Mouse (Mus musculus) right cerebral cortex, postnatal 25 days (tissue): ENCODE data around the gene Olfr1118.
"Not testable (repeated sequence)": the region's sequence is repeated elsewhere in the genome, so short reads cannot be mapped to it uniquely, and the experiment has no call there.

Experiments used
- DNase-seq: peaks from one replicate; pipeline ENCODE4 v3.0.0; 2022

Olfr1118 gene

GRCm38 (mm10) chr2:87307281-87307680, at the start of gene Olfr1118:
Gene Olfr1118 (plus strand): TSS chr2:87307581.
- no peak for DNase-seq

GRCm38 (mm10) chr2:87267234-87267633, 40.1 kb upstream of the Olfr1118 start, which contains the start of gene Olfr1116:
Gene Olfr1116 (plus strand): TSS chr2:87267534.
- DNase-seq, result no peak

GRCm38 (mm10) chr2:87293977-87294376, 13.4 kb upstream of the Olfr1118 start:
- not testable (repeated sequence) for DNase-seq

- DNase-seq, result no peak
Measured at GRCm38 (mm10) chr2:87354515-87354914, 47.1 kb downstream of the Olfr1118 start, which contains the start of gene Olfr1120. Gene Olfr1120 (plus strand): TSS chr2:87354815.

GRCm38 (mm10) chr2:87360121-87360520, 52.7 kb downstream of the Olfr1118 start:
- not testable (repeated sequence) for DNase-seq
